Mouse (Mus musculus) lung, postnatal 0 days (tissue): ENCODE measurements at regions not wholly inside any gene's neighbourhood (a gene's known extent, or its start where the extent isn't known, plus 50 kb on each side); places are given as distances from the start of the nearest gene placed in this dataset.
"Not testable (repeated sequence)": the region's sequence is repeated elsewhere in the genome, so short reads cannot be mapped to it uniquely, and the experiment has no call there.

Experiments used
- ATAC-seq: fragments of 200-750 bp; cut with Nextera tagmentation; 2 replicates; pipeline ENCODE4 v1.8.0; 2017; ENCODE audit warnings: moderate library complexity
- DNase-seq: peaks from one replicate; pipeline ENCODE4 v3.0.0-alpha.2; 2016; ENCODE audit warnings: low spot score
- H3K27ac ChIP-seq: fragments of 300-500 bp; sonication (generic); 2 replicates; pipeline ENCODE4 v1.5.1; 2014; ENCODE audit warnings: antibody characterized with exemption, mild to moderate bottlenecking, low read length, mixed read lengths
- H3K27me3 ChIP-seq: fragments of 300-500 bp; sonication (generic); replicated peaks from 2 replicates; pipeline ENCODE4 v1.6.1; 2014; ENCODE audit warnings: low read length, mixed read lengths; ENCODE audit not compliant: insufficient read depth
- H3K36me3 ChIP-seq: fragments of 300-500 bp; sonication (generic); 2 replicates; pipeline ENCODE4 v1.6.1; 2014; ENCODE audit warnings: low read length, mixed read lengths; ENCODE audit not compliant: insufficient read depth
- H3K4me1 ChIP-seq: fragments of 300-500 bp; sonication (generic); 2 replicates; pipeline ENCODE4 v1.6.1; 2014; ENCODE audit warnings: antibody characterized with exemption, low read depth, low read length, mixed read lengths; ENCODE audit not compliant: insufficient read depth
- H3K4me2 ChIP-seq: fragments of 300-500 bp; sonication (generic); replicated peaks from 2 replicates; pipeline ENCODE4 v1.6.1; 2014; ENCODE audit warnings: low read depth, mild to moderate bottlenecking, low read length, moderate library complexity, mixed read lengths
- H3K4me3 ChIP-seq: fragments of 300-500 bp; sonication (generic); 2 replicates; pipeline ENCODE4 v1.5.1; 2014; ENCODE audit warnings: low read depth, low read length
- H3K9ac ChIP-seq: fragments of 300-500 bp; sonication (generic); replicated peaks from 2 replicates; pipeline ENCODE4 v1.6.1; 2014; ENCODE audit warnings: low read depth, mild to moderate bottlenecking
- H3K9me3 ChIP-seq: fragments of 300-500 bp; sonication (generic); 2 replicates; pipeline ENCODE4 v1.6.1; 2016; ENCODE audit warnings: low read length, mixed read lengths
- CTCF ChIP-seq: IDR thresholded peaks from 2 replicates; pipeline ENCODE4 v1.5.1; 2016; ENCODE audit warnings: antibody characterized with exemption, mild to moderate bottlenecking
- EP300 ChIP-seq: IDR thresholded peaks from 2 replicates; pipeline ENCODE4 v1.6.1; 2016; ENCODE audit warnings: antibody characterized with exemption, mild to moderate bottlenecking, control low read depth
- WGBS: fragments of 180-500 bp; shearing (Covaris S2); extraction: QIAGEN DNeasy Blood & Tissue Kit; methylation state at CpG from one replicate; pipeline ENCODE4 v1.1.7; 2014; 5-methylcytosine and 5-hydroxymethylcytosine counted together

DNA sequence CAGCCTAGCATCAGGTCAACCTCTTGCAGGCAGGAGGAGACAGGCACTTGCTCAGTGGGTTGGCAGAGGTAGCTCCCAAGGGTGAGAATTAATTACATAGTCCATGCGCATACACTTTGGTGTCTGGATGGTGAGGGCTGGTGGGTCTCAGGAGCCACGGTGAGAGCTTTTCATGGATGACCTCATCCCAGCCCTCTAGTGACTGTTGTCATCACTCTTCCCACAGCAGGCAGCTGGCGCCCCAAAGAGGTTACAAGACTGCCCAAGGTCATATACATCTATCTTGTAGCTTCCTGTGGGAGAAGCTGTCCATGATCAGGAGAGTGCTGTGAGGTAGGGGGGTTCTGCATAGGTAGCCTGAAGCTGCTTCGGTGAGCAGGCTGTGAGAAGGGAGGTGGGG, 224.5 kb downstream of the 1810013L24Rik start:
- H3K27ac ChIP-seq: no peak overlapping the region
- no peak overlapping the region for H3K9ac ChIP-seq
- 45% methylated on average over 4 of the region's 4 CpGs for WGBS
- no peaks in the 10 kb centered on the region for H3K36me3 ChIP-seq
- H3K9me3 ChIP-seq: no peaks in the 10 kb centered on the region
- no peaks in the 10 kb centered on the region for H3K4me1 ChIP-seq
- DNase-seq (no peak), ATAC-seq (no peak)
- no peak overlapping the region for H3K4me3 ChIP-seq
- TF ChIP-seq EP300: no peak
- no peak for TF ChIP-seq CTCF
- H3K27me3 ChIP-seq: no peaks in the 10 kb centered on the region
- no peak overlapping the region for H3K4me2 ChIP-seq

DNA sequence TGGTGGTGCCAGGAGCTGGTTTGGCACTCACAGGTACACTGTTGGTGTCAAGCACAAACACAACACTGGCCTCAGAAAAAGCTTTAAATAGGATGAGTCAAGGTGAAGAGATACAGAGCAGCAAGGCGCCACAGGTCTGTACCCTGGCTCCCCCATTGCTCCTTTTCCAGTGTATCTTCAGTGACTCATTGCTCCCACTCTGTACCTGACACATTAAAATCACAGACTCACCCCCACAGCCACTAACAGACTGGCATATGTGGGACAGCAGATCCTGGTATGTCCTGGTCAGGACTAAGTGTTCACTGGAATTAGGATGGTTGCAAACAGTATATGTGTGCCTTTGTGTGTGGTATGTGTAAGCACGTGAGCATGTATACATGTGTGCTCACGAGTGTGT, 226.5 kb downstream of the 1810013L24Rik start:
- WGBS: 77% methylated on average over 3 of the region's 3 CpGs
- Histone ChIP-seq H3K9me3 (no peaks in the 10 kb centered on the region), H3K9ac (no peak overlapping the region), H3K36me3 (no peaks in the 10 kb centered on the region), H3K4me3 (no peak overlapping the region), H3K27me3 (no peaks in the 10 kb centered on the region), H3K4me1 (no peaks in the 10 kb centered on the region), H3K27ac (no peak overlapping the region), H3K4me2 (no peak overlapping the region)
- TF ChIP-seq CTCF (no peak), EP300 (no peak)
- DNase-seq (no peak), ATAC-seq (no peak)

DNA sequence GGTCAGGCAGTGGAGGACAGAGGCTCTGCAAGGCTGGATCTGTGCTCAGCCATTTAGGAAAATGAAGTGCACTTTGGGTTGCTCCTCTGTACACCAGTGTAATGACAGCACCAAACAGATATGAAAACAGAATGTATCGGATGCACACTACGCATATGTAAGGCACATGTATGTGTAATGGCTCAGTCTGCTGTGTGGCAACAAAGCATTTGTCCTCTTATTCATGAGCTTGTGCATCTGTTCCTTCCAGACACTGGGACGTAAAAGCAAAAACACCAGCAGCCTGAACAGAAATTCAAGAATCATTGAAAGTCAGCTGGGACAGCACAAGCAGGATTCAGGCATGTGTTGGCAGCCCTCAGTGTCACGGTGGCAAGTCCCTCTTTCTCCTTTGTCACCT, 241.6 kb downstream of the 1810013L24Rik start:
- 88% methylated on average over 4 of the region's 4 CpGs for WGBS
- TF ChIP-seq CTCF (no peak), EP300 (no peak)
- no peak for ATAC-seq
- Histone ChIP-seq H3K4me3 (no peak overlapping the region), H3K4me2 (no peak overlapping the region), H3K4me1 (no peaks in the 10 kb centered on the region), H3K27ac (no peak overlapping the region), H3K9ac (no peak overlapping the region), H3K27me3 (no peaks in the 10 kb centered on the region), H3K36me3 (no peaks in the 10 kb centered on the region), H3K9me3 (no peaks in the 10 kb centered on the region)
- DNase-seq: no peak

DNA sequence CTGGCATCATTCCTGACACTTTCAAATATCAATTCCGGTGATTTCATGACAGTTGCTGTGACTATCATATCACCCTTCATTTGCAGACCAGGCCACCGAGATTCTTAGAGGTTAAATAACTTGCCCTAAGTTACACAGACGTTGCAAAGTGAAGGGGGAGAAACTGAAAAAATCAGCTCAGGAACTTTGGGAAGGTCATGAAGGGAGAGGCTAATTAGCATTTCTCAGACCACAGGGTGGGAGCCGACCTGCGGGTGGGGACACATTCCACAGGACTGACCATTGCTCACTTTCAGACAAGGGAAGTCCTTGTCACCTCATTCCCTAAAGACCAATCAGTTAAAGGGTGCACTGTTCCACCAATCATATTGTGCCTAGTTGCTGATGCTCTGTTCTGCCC, 242.1 kb downstream of the 1810013L24Rik start:
- not testable (repeated sequence) for H3K27me3 ChIP-seq, H3K36me3 ChIP-seq, H3K4me3 ChIP-seq, H3K9ac ChIP-seq, H3K9me3 ChIP-seq, ATAC-seq, H3K27ac ChIP-seq, H3K4me2 ChIP-seq, H3K4me1 ChIP-seq, DNase-seq
- 79% methylated on average over 5 of the region's 5 CpGs for WGBS

DNA sequence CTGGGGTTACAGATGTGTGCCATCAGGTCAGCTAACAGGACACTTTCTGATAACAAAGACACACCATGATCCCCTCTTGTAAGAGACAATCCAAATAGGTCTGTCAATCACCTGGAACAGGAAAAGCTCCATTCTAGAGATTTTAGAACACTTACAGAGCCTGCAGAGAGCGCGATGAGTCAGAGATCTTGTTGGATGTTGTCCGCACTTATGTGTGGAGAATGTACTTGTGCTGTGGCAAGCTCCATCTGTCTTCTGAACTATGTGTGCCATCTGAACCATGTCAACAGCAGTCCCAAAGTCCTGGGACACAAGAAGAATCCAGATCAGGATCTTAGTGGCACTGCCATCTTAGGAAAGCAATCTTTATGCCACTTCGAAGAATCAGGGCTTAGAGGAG, 244.4 kb downstream of the 1810013L24Rik start:
- H3K36me3 ChIP-seq: no peaks in the 10 kb centered on the region
- ATAC-seq: no peak
- H3K27ac ChIP-seq: no peak overlapping the region
- H3K4me1 ChIP-seq: no peaks in the 10 kb centered on the region
- 89% methylated on average over 4 of the region's 4 CpGs for WGBS
- no peaks in the 10 kb centered on the region for H3K9me3 ChIP-seq
- no peak for TF ChIP-seq EP300
- no peak for TF ChIP-seq CTCF
- no peak for DNase-seq
- no peaks in the 10 kb centered on the region for H3K27me3 ChIP-seq
- H3K4me3 ChIP-seq: no peak overlapping the region
- H3K4me2 ChIP-seq: no peak overlapping the region
- H3K9ac ChIP-seq: no peak overlapping the region

DNA sequence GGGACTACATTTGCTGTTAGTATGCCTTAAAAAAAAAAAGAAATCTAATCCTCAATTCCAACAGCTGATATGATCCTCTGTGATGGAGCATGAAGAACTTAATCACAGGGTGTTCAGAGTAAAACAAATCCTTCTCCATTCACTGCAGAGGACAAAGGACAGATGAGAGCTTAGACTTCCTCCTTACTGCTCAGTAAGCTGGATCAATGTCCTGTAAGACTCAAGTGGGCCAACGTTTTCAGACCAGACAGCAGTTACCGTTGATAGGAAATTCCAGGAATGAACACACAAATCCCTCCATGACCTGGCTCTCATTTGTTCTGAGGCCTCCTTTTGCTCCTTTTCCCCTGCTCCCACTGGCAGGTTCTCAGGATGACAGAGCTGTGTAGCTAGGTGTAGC, 247.6 kb downstream of the 1810013L24Rik start:
- H3K4me3 ChIP-seq: no peak overlapping the region
- TF ChIP-seq CTCF: no peak
- no peak for TF ChIP-seq EP300
- H3K27me3 ChIP-seq: no peaks in the 10 kb centered on the region
- no peaks in the 10 kb centered on the region for H3K36me3 ChIP-seq
- DNase-seq: no peak
- no peak overlapping the region for H3K9ac ChIP-seq
- H3K4me2 ChIP-seq: no peak overlapping the region
- WGBS: 54% methylated on average over 2 of the region's 2 CpGs
- no peaks in the 10 kb centered on the region for H3K9me3 ChIP-seq
- H3K4me1 ChIP-seq: no peaks in the 10 kb centered on the region
- no peak overlapping the region for H3K27ac ChIP-seq
- ATAC-seq: no peak

DNA sequence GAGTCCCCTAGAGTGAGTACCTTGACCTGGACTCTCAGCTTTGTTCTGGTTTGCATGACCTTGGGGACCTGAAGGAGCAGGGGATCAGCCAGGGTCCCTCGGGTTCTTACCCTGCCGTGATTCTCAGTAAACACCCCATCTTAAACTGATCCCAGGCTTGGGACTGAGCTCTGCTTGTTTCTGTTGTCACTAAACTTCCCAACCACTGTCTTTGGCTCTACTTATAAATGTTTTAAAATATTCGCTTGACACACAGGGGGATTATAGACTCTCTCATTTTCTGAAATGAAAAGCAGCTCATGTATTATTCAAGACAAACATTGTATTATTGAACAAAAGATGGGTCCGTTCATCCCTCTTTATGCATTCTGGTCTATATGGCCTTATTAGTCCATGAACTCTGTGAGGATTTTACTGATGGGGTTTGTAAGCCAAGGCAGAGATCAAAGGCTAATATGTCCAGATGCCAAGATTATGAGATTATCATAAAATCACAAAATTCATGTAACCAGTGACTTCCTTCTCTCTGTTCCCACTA, 248.6 kb downstream of the 1810013L24Rik start:
- Histone ChIP-seq H3K36me3 (no peaks in the 10 kb centered on the region), H3K27ac (no peak overlapping the region), H3K4me3 (no peak overlapping the region), H3K27me3 (no peaks in the 10 kb centered on the region), H3K9me3 (no peaks in the 10 kb centered on the region), H3K4me2 (no peak overlapping the region), H3K4me1 (no peaks in the 10 kb centered on the region), H3K9ac (no peak overlapping the region)
- ATAC-seq: no peak
- TF ChIP-seq CTCF: no peak
- TF ChIP-seq EP300: no peak
- 80% methylated on average over 4 of the region's 4 CpGs for WGBS
- DNase-seq: no peak
